In genomic region chr5:65335298-65336074, GRCm38 (mm10) we compare ENCODE assay signal across 8 mouse cellular contexts. TPM values are rescaled to one million over a fixed set of nuclear protein-coding genes. Genes with fewer than 3 reads are reported as not detected.
DNase-seq lines count a peak whose midpoint lies in the region; ATAC-seq lines count a peak whose summit lies in the region.

Gene Rfc1, minus strand, starts transcription at chr5:65335670.

- H3K27ac ChIP-seq in heart, embryonic 10.5 days = peak within 1 kb of the TSS; percentile 96
- peak within 1 kb of the TSS; percentile 93 for H3K27ac ChIP-seq in kidney, embryonic 15.5 days

- peak; percentile 92 to 95 for DNase-seq in B cell, adult 2 months
- DNase-seq in brain, adult 2 months (ENCODE audit: low read depth, low spot score) = peak; percentile 94
- peak; percentile 95 for DNase-seq in heart, embryonic 10.5 days (ENCODE audit: low spot score)
- DNase-seq in liver = peak; percentile 90
- peak; percentile 87 to 93 for DNase-seq in spleen, postnatal 4 days (ENCODE audit: low spot score in 2 of 2)

- H3K4me3 ChIP-seq in heart, embryonic 10.5 days = peak within 1 kb of the TSS; percentile 96
- peak within 1 kb of the TSS; percentile 98 for H3K4me3 ChIP-seq in kidney, embryonic 15.5 days (replicated peaks)

- peaks cover 17% of the 10 kb centered on the region; the same call in 1 of the 2 replicates for H3K4me1 ChIP-seq in heart, embryonic 10.5 days
- H3K4me1 ChIP-seq in kidney, embryonic 15.5 days = peaks cover 16% of the 10 kb centered on the region

- H3K9me3 ChIP-seq in heart, embryonic 10.5 days = no peaks in the 10 kb centered on the region
- H3K9me3 ChIP-seq in kidney, embryonic 15.5 days (replicated peaks) = no peaks in the 10 kb centered on the region

- peak within 1 kb of the TSS; percentile 92 for H3K9ac ChIP-seq in kidney, embryonic 15.5 days

- no peaks in the 10 kb centered on the region for H3K27me3 ChIP-seq in heart, embryonic 10.5 days (ENCODE audit: insufficient read depth, poor library complexity, severe bottlenecking)
- H3K27me3 ChIP-seq in kidney, embryonic 15.5 days = no peaks in the 10 kb centered on the region

- peak within 1 kb of the TSS; percentile 72 for H3K4me2 ChIP-seq in kidney, embryonic 15.5 days

- 1% methylated on average over 65 of the region's 65 CpGs for WGBS in heart, embryonic 10.5 days
- WGBS in kidney, embryonic 15.5 days = under 1% methylated on average over 65 of the region's 65 CpGs

- peaks cover 21% of the 10 kb centered on the region; the same call in 1 of the 2 replicates for H3K36me3 ChIP-seq in heart, embryonic 10.5 days
- H3K36me3 ChIP-seq in kidney, embryonic 15.5 days = peaks cover 13% of the 10 kb centered on the region; the same call in 1 of the 2 replicates

- peak; percentile 96 for ATAC-seq in erythroblast, adult 5-6 weeks (replicated peaks; ENCODE audit: low FRiP score, poor library complexity, severe bottlenecking)
- ATAC-seq in kidney, embryonic 15.5 days (replicated peaks; ENCODE audit: low FRiP score) = peak; percentile 98
- peak; percentile 81 for ATAC-seq in monocyte, adult 5-6 weeks (replicated peaks; ENCODE audit: insufficient number of reproducible peaks, low FRiP score, low TSS enrichment, poor library complexity, severe bottlenecking)

RNA-seq across cellular contexts. Expression of gene Rfc1, which starts in this region (rescaled TPM):
- 14.2 and 29.5 TPM in 2 replicates for total RNA-seq in erythroblast, adult 5-6 weeks (2015; ENCODE audit: low replicate concordance)
- total RNA-seq in erythroblast, adult 5-6 weeks (2017; ENCODE audit: low replicate concordance) = 36.8 and 38.2 TPM in 2 replicates
- polyA plus RNA-seq in heart, embryonic 10.5 days (2016; fragmentation: Nextera tagmentation; extraction: Ambion mirVana) = 62.2 and 68.1 TPM in 2 replicates
- polyA plus RNA-seq in kidney, embryonic 15.5 days (2015; fragmentation: Nextera tagmentation; extraction: Ambion mirVana) = 95.3 and 96.5 TPM in 2 replicates
- 35.2 to 67.2 TPM (median 41.1 TPM) in 3 replicates for total RNA-seq in monocyte, adult 5-6 weeks (2017)

Comparison
In these comparisons a context has a peak if more than half of its experiments do, and no peak if none do; other contexts are left out.
1. Peak in every context shown above with its lines: DNase-seq, ATAC-seq, H3K4me3 ChIP-seq and H3K27ac ChIP-seq.